11 mouse cellular contexts compared by ENCODE assay signal in the genomic region with DNA sequence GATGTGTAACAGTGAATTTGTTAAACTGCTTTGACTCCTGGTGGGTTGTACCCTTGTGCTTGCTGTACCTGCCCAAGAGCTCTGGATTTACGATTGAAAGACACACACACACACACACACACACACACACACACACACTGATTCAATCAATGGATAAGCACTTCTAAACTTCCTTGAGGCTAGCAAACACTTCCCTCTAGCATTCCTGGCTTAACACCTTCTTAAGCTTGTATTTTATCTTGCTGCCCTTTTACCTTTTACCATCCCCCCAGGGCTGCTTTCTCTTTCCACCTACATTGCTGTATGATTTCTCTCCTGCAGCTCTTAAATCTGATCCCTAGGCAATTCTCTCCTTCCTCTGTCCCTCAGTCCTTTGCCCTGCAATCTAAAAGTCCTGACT.
"Had no signal": no experiment of that assay in that cellular context is flagged by ENCODE, and none has a peak within 500 bp of the region (broad histone marks: within the 10 kb centered on the region; RNA-seq: fewer than 3 reads in every experiment).

No protein-coding gene starts in this region.

- H3K9me3 ChIP-seq: limb, embryonic 13.5 days; midbrain, embryonic 10.5 days; neural tube, embryonic 12.5 days had no signal

- H3K27ac ChIP-seq: hindbrain, postnatal 0 days; limb, embryonic 13.5 days; liver, embryonic 14.5 days; midbrain, embryonic 10.5 days; neural tube, embryonic 12.5 days had no signal

- ATAC-seq: hindbrain, postnatal 0 days; lung, postnatal 0 days had no signal

- DNase-seq: kidney, postnatal 14 days; lung, adult 18-20 months; lung, postnatal 4 days; midbrain, embryonic 14.5 days; thymus, postnatal 4 days had no signal

- H3K4me1 ChIP-seq: neural tube, embryonic 12.5 days had no signal

- H3K9ac ChIP-seq: limb, embryonic 13.5 days; liver, embryonic 14.5 days; neural tube, embryonic 12.5 days had no signal

- H3K4me3 ChIP-seq: limb, embryonic 13.5 days; midbrain, embryonic 10.5 days; neural tube, embryonic 12.5 days had no signal

- H3K4me2 ChIP-seq: limb, embryonic 13.5 days; neural tube, embryonic 12.5 days had no signal

- H3K27me3 ChIP-seq: limb, embryonic 13.5 days; neural tube, embryonic 12.5 days had no signal
